Mouse (Mus musculus): Measurements from ENCODE around the gene Il18rap.
A peak's percentile ranks its signal among the peaks of the same experiment; 100 is the strongest.
"Not testable (repeated sequence)": the region's sequence is repeated elsewhere in the genome, so short reads cannot be mapped to it uniquely, and the experiment has no call there.

Il18rap gene

DNA sequence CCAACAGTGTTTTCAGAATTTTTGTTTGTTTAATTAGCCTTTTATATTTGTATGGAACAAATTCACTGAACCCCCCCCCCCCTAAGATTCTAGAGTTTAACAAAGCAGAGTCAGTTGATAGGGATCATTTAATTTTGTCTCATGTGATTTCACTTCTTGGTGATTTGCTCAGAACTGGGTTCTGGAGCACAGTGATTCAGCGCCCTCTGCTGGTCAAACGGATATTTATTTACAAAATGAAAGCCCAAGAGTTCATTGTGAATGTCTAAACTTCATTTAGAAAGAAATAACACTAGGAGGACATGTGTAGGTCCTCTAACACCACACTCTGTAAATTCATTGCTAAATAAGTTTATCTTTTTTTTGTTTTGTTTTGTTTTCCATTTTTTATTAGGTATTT is 29.5 kb downstream of the Il18rap start:
- DNase-seq (ENCODE audit: low read depth, low spot score): peak; percentile 69

DNA sequence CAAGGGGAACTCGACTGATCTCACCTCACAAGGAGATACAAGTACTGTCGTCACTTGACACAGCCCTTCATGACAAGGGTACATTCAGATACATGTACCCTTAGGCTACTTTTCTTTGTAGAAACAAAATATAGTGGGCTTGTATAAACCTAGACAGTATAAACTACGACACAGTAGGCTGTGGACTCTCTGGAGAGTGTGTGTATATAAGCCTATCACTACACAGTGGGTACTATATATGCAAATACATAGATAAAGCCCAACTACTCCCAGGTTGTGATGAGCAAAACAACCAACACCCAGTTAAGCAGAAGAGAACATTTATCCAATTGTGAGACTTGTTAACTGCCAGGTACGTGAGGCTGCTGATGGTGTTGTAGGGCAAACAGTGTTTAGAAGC is 31.5 kb downstream of the Il18rap start:
- DNase-seq (ENCODE audit: low read depth, low spot score): no peak

DNA sequence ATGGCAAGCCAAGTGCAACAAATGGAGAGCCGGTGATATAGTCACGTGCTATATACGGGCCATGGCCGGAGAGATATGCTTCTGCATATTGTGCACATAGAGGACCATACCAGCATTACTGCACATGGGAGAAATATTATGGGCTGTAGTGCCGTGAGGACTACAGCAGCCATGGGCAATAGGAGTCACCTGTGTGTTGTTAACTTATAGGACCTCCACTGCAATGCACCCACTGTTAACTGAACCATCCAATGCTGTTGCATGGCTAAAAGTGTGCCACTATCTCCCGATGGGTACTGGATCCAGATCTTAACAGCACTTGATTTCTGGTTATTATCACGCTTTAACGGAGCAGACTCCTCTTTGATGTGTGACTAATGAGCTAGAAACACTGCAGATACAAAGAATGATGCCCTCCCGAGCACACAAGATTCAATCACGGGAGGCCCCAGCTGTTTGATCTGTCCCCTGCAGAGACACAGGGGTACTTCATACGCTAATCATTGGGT is 32.0 kb downstream of the Il18rap start:
- DNase-seq (ENCODE audit: low read depth, low spot score): no peak

DNA sequence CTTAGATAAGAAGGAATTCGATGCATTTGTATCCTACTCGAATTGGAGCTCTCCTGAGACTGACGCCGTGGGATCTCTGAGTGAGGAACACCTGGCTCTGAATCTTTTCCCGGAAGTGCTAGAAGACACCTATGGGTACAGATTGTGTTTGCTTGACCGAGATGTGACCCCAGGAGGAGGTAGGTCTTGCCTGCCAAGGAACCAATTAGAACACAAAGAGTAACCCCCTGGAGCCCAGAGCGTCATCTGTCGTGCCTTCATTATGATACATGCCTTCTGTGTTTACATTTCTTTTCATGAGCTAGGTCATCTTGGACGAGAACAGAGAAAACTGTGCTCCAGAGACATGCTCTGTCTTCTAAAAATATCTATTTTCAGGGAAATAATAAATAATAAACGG is 32.6 kb downstream of the Il18rap start:
- no peak for DNase-seq (ENCODE audit: low read depth, low spot score)

DNA sequence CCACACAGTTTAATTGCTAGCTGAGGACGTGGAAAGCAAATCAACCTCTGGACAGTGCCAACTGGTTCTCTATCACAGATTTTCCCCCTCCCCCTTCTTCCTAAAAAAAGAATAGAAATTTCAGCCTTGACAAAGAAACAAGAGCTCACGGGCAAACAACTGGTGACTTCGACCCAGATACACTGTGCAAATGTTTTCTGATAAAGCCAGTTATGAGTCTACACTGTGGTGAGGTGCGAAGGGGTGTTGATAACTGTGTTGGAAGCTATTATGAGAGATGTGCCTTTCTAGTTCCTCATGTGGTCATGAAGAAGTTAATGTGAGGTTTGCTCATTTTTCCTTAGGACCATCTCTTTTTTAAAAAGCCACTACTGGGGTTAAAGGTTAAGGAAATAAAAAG is 54.2 kb downstream of the Il18rap start:
- no peak for DNase-seq (ENCODE audit: low read depth, low spot score)

DNA sequence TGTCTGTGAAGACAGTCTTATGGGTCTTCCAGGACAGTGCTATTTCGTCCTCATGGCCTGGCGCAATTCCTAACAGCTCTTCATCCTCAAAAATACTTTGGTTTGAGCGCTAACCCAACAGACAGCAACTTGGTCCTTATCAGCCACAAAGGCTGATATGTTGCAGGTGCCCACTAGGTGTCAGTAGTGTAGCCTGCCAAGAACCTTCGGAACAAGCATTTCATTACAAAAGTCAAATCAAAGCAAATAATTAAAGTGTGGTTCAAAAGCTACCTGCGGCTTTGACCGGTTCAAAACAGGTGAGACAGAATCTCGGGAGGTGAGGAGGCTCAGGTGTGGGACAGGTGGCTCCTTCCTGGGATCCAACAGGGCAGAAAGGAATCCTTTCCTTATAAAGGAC is 64.6 kb downstream of the Il18rap start, which contains the start of gene Slc9a4:
TSS of gene Slc9a4 (plus strand) at position 298 of the 400 bp plus-strand sequence.
- DNase-seq (ENCODE audit: low read depth, low spot score): peak; percentile 44

DNA sequence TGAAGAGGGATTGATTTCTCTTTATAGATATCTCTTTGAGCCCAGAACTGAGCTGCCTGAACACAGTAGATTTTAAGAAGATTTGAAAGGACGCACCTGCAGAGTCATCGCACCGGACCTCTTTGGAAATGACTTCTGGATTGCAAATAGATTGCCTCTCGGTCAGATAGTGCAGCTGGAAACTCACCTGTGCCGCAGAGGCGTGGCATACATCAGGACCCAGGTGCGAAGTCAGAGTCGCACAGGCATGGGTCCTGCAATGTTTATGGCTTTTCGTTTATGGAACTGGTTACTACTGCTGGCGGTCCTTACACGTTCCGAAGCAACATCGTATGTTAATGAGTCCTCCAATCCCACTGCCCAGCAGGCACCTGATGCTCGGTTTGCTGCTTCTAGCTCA is 65.1 kb downstream of the Il18rap start:
- DNase-seq (ENCODE audit: low read depth, low spot score): no peak

DNA sequence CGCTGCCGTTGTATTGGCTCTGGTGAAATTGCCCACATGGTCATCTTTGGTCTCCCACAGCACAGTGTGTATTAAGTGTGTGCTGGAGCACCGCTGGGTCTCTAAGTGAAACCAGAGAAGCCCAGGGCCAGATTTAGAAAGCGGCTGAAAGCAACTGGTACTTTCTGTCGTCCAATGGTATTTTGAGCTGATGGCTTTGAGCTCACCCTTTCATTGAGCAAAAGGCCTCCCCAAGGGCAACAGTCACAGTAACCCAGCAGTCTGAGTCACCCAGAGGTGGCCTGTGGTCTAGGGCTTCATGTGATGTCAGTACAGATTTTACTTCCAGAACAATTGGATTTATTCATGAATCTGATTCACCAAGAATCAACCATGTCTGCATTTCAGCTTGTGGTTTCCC is 71.6 kb downstream of the Il18rap start:
- no peak for DNase-seq (ENCODE audit: low read depth, low spot score)

DNA sequence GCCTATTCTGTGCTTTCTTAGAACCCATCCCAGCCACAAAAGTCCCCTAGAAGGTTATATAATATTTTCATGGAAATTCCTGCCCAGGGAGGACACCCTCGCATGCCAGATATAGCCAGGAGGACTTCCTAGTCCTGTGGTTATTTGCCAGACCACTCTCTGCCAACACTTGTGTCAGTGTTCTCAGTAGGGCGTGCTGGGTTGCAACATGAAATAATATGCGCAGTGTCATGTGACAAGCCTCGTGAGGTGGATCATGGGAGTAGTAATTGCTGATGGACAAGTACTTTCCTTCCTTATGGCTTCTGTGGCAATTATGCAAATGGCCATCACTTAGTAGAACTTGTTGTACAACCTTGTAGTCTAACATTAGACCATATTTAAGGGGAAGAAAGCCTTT is 75.8 kb downstream of the Il18rap start:
- DNase-seq (ENCODE audit: low read depth, low spot score): no peak

DNA sequence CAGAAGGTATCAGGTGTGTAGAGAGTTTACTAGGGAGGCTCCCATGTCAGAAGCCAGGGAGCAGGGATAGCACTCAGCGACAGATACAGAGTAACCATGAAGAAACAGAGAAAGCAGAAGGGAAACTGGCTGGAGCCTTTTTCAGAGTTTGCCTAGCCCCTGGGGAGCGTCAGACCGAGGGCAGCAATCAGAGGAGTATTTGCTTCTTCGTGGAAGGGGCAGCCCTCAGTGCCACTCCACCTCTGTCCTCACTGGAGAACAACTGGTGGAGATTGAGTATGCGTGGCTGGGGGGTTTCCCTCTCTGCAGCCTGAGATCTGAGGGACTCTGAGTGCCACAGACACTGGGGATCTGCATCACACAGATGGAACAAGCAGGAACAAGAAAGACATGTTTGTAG is 82.7 kb downstream of the Il18rap start:
- no peak for DNase-seq (ENCODE audit: low read depth, low spot score)

DNA sequence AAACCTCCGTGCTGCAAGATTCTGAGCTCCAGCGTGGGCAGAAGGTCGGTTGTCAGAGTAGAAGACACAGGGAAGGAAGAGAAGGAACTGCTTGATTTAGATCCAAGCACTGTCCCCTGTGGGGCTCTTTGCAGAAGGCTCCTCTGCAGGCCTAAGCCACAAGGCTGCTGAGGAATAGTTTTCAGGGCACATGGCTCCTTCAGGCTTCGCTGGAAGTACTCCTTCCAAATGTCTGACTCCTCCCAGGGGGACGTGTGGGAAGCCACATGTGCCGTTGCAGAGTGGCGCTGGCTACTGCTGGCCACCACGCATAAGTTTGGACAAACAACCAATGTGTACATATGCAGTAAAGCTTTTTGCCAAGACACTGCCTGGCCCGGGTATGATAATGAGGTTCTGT is 84.5 kb downstream of the Il18rap start:
- DNase-seq (ENCODE audit: low read depth, low spot score): not testable (repeated sequence)

DNA sequence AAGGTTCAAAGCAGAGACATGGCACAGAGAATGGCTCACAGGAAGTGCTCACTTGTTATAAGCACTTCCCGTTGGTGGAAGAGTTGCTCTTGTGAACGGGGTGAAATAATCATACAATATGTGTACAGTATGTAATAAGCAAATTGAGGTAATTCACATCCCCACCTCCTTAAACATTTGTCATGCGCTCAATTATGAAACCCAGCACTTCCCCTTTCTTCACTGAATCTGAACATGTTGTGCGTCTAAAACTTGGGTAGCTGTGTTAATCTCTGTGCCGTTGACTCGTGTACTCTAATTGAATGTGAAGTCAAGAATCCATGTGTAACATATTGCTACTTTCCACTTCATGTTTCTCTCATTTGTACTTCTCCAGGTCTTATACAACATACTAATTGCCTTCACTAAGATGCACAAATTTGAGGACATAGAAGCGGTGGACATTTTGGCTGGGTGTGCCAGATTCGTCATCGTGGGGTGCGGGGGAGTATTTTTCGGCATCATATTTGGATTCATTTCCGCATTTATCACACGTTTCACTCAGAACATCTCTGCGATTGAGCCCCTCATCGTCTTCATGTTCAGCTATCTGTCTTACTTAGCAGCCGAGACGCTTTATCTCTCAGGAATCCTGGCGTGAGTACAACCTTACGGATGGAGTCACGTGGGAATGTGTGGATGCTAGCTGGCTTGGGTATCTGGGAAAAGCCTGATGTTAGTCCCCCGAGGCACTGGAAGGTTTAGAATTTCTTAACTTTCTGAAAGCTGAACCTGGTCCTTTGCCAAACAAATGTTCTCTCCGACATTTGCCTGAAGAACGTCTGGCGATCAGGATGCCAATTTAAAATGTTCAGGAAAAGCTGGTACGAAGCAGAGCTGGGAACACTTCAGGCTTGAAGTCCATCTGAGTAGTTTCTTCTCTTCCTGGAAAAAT is 85.5 kb downstream of the Il18rap start:
- no peak for DNase-seq (ENCODE audit: low read depth, low spot score)

Measured in forelimb bud, embryonic 11.5 days (tissue).